Mouse (Mus musculus) kidney, adult 11 months (tissue): ENCODE data around the gene Snrpd2.

Source experiments
- DNase-seq: peaks from one replicate; pipeline ENCODE4 v3.0.0; 2022

The Snrpd2 gene

GRCm38 (mm10) chr7:19149626-19150025 is at the start of gene Snrpd2:
Gene Snrpd2 (plus strand): TSS chr7:19149722.
- peak; percentile 94 for DNase-seq

GRCm38 (mm10) chr7:19100290-19100689 is 49.2 kb upstream of the Snrpd2 start:
- no peak for DNase-seq

- DNase-seq: no peak
These were observed 45.8 kb upstream of the Snrpd2 start for GRCm38 (mm10) chr7:19103741-19104140.

- DNase-seq: no peak
These were observed 45.0 kb upstream of the Snrpd2 start for GRCm38 (mm10) chr7:19104486-19104885.

- DNase-seq: no peak
These were observed 42.1 kb upstream of the Snrpd2 start for GRCm38 (mm10) chr7:19107436-19107835.

- DNase-seq: no peak
These were observed 40.0 kb upstream of the Snrpd2 start for GRCm38 (mm10) chr7:19109565-19109964.

GRCm38 (mm10) chr7:19118028-19118771 is 31.3 kb upstream of the Snrpd2 start, which contains the start of gene Gm4969:
Gene Gm4969 (minus strand): TSS chr7:19118368.
- peak; percentile 70 for DNase-seq

- no peak for DNase-seq
These were observed 30.4 kb upstream of the Snrpd2 start for GRCm38 (mm10) chr7:19119083-19119482.

- peak; percentile 97 for DNase-seq
These were observed 29.7 kb upstream of the Snrpd2 start, which contains the start of gene Fbxo46 for GRCm38 (mm10) chr7:19119631-19120429. Gene Fbxo46 (plus strand): TSS chr7:19119859.

- peak; percentile 46 for DNase-seq
These were observed 27.8 kb upstream of the Snrpd2 start for GRCm38 (mm10) chr7:19121686-19122085.

GRCm38 (mm10) chr7:19124713-19125112 is 24.8 kb upstream of the Snrpd2 start:
- DNase-seq: peak; percentile 56

- no peak for DNase-seq
These were observed 21.8 kb upstream of the Snrpd2 start for GRCm38 (mm10) chr7:19127744-19128143.

GRCm38 (mm10) chr7:19129396-19129795 is 20.1 kb upstream of the Snrpd2 start:
- DNase-seq: no peak

GRCm38 (mm10) chr7:19130657-19131056 is 18.9 kb upstream of the Snrpd2 start:
- DNase-seq: no peak

GRCm38 (mm10) chr7:19131324-19131848 is 18.1 kb upstream of the Snrpd2 start:
- peak; percentile 99 for DNase-seq

GRCm38 (mm10) chr7:19136168-19136567 is 13.4 kb upstream of the Snrpd2 start:
- DNase-seq: no peak

GRCm38 (mm10) chr7:19136673-19137334 is 12.7 kb upstream of the Snrpd2 start:
- DNase-seq: no peak

- DNase-seq: no peak
These were observed 12.1 kb upstream of the Snrpd2 start for GRCm38 (mm10) chr7:19137380-19137779.

GRCm38 (mm10) chr7:19146793-19147192 is 2.7 kb upstream of the Snrpd2 start:
- DNase-seq: no peak

- DNase-seq: no peak
These were observed 2.0 kb upstream of the Snrpd2 start for GRCm38 (mm10) chr7:19147497-19148045.

GRCm38 (mm10) chr7:19148180-19148874 is 1.2 kb upstream of the Snrpd2 start:
- DNase-seq: no peak

GRCm38 (mm10) chr7:19148875-19149541 is 514 bp upstream of the Snrpd2 start, which contains the start of gene Qpctl:
Gene Qpctl (minus strand): TSS chr7:19149291.
- DNase-seq: peak; percentile 100
